8 mouse cellular contexts compared by ENCODE assay signal in the genomic region with DNA sequence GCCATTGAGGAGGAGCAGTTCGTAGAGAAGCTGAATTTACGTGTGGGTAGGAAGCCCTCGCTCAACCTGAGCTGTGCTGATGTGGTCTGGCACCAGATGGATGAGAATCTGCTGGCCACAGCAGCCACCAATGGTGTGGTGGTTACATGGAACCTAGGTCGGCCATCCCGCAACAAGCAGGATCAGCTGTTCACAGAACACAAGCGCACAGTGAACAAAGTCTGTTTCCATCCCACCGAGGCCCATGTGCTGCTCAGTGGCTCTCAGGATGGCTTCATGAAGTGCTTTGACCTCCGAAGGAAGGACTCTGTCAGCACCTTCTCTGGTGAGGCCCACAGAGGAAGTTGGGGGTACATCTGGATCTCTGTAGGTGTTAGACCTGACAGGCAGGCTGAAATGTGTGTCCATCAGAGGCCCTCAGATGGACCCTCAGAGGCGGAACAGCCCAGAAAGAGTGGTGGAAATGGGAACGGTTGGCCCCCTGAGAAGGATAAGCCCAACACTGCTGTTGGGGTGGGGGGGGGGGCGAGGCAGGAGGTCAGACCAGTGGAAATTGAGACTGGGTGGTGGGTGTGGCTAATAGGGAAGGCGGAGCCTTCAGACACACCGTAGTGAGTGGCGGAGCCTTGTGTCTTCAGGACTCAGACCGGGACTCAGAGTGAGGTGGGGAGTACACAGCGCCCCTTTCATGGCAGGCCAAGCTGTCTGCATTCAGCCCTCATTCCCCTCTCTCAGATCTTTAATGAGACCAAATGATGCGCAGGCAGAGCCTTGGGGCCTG. TPM values are rescaled to one million over a fixed set of nuclear protein-coding genes. Genes with fewer than 3 reads are reported as not detected.
DNase-seq lines count a peak whose midpoint lies in the region; ATAC-seq lines count a peak whose summit lies in the region.

No protein-coding gene starts in this region.

- peaks cover 30% of the 10 kb centered on the region for H3K27me3 ChIP-seq in lung, embryonic 15.5 days
- H3K27me3 ChIP-seq in embryonic facial prominence, embryonic 15.5 days, result peaks cover 19% of the 10 kb centered on the region
- peaks cover 27% of the 10 kb centered on the region for H3K27me3 ChIP-seq in limb, embryonic 12.5 days
- H3K27me3 ChIP-seq in neural tube, embryonic 15.5 days (replicated peaks), result peaks cover 8% of the 10 kb centered on the region

- H3K4me1 ChIP-seq in lung, embryonic 15.5 days, result peaks cover 29% of the 10 kb centered on the region
- H3K4me1 ChIP-seq in embryonic facial prominence, embryonic 15.5 days, result peaks cover 48% of the 10 kb centered on the region
- H3K4me1 ChIP-seq in limb, embryonic 12.5 days (replicated peaks), result peaks cover 29% of the 10 kb centered on the region
- peaks cover 58% of the 10 kb centered on the region for H3K4me1 ChIP-seq in neural tube, embryonic 15.5 days

- H3K36me3 ChIP-seq in lung, embryonic 15.5 days, result peaks cover 19% of the 10 kb centered on the region
- H3K36me3 ChIP-seq in embryonic facial prominence, embryonic 15.5 days, result peaks cover 21% of the 10 kb centered on the region
- H3K36me3 ChIP-seq in limb, embryonic 12.5 days, result peaks cover 29% of the 10 kb centered on the region
- peaks cover 32% of the 10 kb centered on the region for H3K36me3 ChIP-seq in neural tube, embryonic 15.5 days

- no peak for DNase-seq in lung, postnatal 25 days (ENCODE audit: low spot score)
- no peak for DNase-seq in cerebellum, adult 9-10 months
- no peak for DNase-seq in adrenal gland, postnatal 10 days
- no peak for DNase-seq in ovary, adult 18-20 months (ENCODE audit: low spot score)

- 62% methylated on average over 16 of the region's 17 CpGs for WGBS in lung, embryonic 15.5 days
- 75% methylated on average over 16 of the region's 17 CpGs for WGBS in embryonic facial prominence, embryonic 15.5 days
- WGBS in limb, embryonic 12.5 days, result 74% methylated on average over 17 of the region's 17 CpGs
- WGBS in neural tube, embryonic 15.5 days, result 75% methylated on average over 17 of the region's 17 CpGs

- peak overlapping the region; percentile 47 for H3K9ac ChIP-seq in lung, embryonic 15.5 days
- peak overlapping the region; percentile 74; the same call in 1 of the 2 replicates for H3K9ac ChIP-seq in embryonic facial prominence, embryonic 15.5 days
- peak overlapping the region; percentile 55 for H3K9ac ChIP-seq in limb, embryonic 12.5 days (replicated peaks)
- H3K9ac ChIP-seq in neural tube, embryonic 15.5 days (replicated peaks), result peak overlapping the region; percentile 81

- ATAC-seq in lung, embryonic 15.5 days (ENCODE audit: borderline replicate concordance, extremely low read depth, low FRiP score, low TSS enrichment), result no peak
- no peak for ATAC-seq in embryonic facial prominence, embryonic 15.5 days (ENCODE audit: insufficient number of reproducible peaks, low FRiP score, low TSS enrichment, low read depth)
- ATAC-seq in limb, embryonic 12.5 days (ENCODE audit: insufficient number of reproducible peaks, insufficient read depth, low FRiP score, low TSS enrichment, low read depth), result no peak
- no peak for ATAC-seq in neural tube, embryonic 15.5 days (ENCODE audit: low FRiP score)

- H3K4me2 ChIP-seq in lung, embryonic 15.5 days, result peak overlapping the region; percentile 74
- peak overlapping the region; percentile 94 for H3K4me2 ChIP-seq in embryonic facial prominence, embryonic 15.5 days (replicated peaks)
- peak overlapping the region; percentile 83 for H3K4me2 ChIP-seq in limb, embryonic 12.5 days
- peak overlapping the region; percentile 98 for H3K4me2 ChIP-seq in neural tube, embryonic 15.5 days

- H3K4me3 ChIP-seq in lung, embryonic 15.5 days, result peak overlapping the region; percentile 51
- H3K4me3 ChIP-seq in embryonic facial prominence, embryonic 15.5 days (replicated peaks), result peak overlapping the region; percentile 69
- peak overlapping the region; percentile 53 for H3K4me3 ChIP-seq in limb, embryonic 12.5 days (replicated peaks)
- H3K4me3 ChIP-seq in neural tube, embryonic 15.5 days (replicated peaks), result peak overlapping the region; percentile 65

- H3K9me3 ChIP-seq in lung, embryonic 15.5 days, result no peaks in the 10 kb centered on the region
- H3K9me3 ChIP-seq in embryonic facial prominence, embryonic 15.5 days (replicated peaks), result no peaks in the 10 kb centered on the region
- no peaks in the 10 kb centered on the region for H3K9me3 ChIP-seq in limb, embryonic 12.5 days
- H3K9me3 ChIP-seq in neural tube, embryonic 15.5 days (replicated peaks), result no peaks in the 10 kb centered on the region

- no peak overlapping the region for H3K27ac ChIP-seq in lung, embryonic 15.5 days
- no peak overlapping the region for H3K27ac ChIP-seq in embryonic facial prominence, embryonic 15.5 days (replicated peaks)
- no peak overlapping the region for H3K27ac ChIP-seq in limb, embryonic 12.5 days
- 0 out of 2 replicates have a peak overlapping the region, but pooled peaks have one; percentile 83 for H3K27ac ChIP-seq in neural tube, embryonic 15.5 days (replicated peaks)

RNA-seq across cellular contexts. Expression of a gene that starts 1.1 kb away (rescaled TPM):
- 25.2 and 26.5 TPM in 2 replicates for polyA plus RNA-seq in lung, embryonic 15.5 days (2015; fragmentation: Nextera tagmentation; extraction: Ambion mirVana)
- polyA plus RNA-seq in embryonic facial prominence, embryonic 15.5 days (2015; fragmentation: Nextera tagmentation; extraction: Ambion mirVana), result 24.7 and 27.1 TPM in 2 replicates
- polyA plus RNA-seq in limb, embryonic 12.5 days (2016; fragmentation: Nextera tagmentation; extraction: Ambion mirVana), result 28.4 and 30.9 TPM in 2 replicates
- polyA plus RNA-seq in neural tube, embryonic 15.5 days (2015; fragmentation: Nextera tagmentation; extraction: Ambion mirVana), result 26.5 and 29.9 TPM in 2 replicates
- total RNA-seq in adrenal gland, postnatal 10 days (2021), result 10 to 100 TPM; 17.6 to 23.1 TPM

RNA-seq across cellular contexts. Expression of a gene that starts 4.1 kb away (rescaled TPM):
- 50.7 and 51.5 TPM in 2 replicates for polyA plus RNA-seq in lung, embryonic 15.5 days (2015; fragmentation: Nextera tagmentation; extraction: Ambion mirVana)
- 44.9 and 46.2 TPM in 2 replicates for polyA plus RNA-seq in embryonic facial prominence, embryonic 15.5 days (2015; fragmentation: Nextera tagmentation; extraction: Ambion mirVana)
- 56.4 and 63.4 TPM in 2 replicates for polyA plus RNA-seq in limb, embryonic 12.5 days (2016; fragmentation: Nextera tagmentation; extraction: Ambion mirVana)
- polyA plus RNA-seq in neural tube, embryonic 15.5 days (2015; fragmentation: Nextera tagmentation; extraction: Ambion mirVana), result 48.5 and 49.8 TPM in 2 replicates
- total RNA-seq in adrenal gland, postnatal 10 days (2021), result 10 to 100 TPM; 54.9 to 62.3 TPM

RNA-seq across cellular contexts. Expression of a gene that starts 8.7 kb away (rescaled TPM):
- 349 and 363 TPM in 2 replicates for polyA plus RNA-seq in lung, embryonic 15.5 days (2015; fragmentation: Nextera tagmentation; extraction: Ambion mirVana)
- polyA plus RNA-seq in embryonic facial prominence, embryonic 15.5 days (2015; fragmentation: Nextera tagmentation; extraction: Ambion mirVana), result 343 and 364 TPM in 2 replicates
- polyA plus RNA-seq in limb, embryonic 12.5 days (2016; fragmentation: Nextera tagmentation; extraction: Ambion mirVana), result 313 TPM in 2 replicates
- polyA plus RNA-seq in neural tube, embryonic 15.5 days (2015; fragmentation: Nextera tagmentation; extraction: Ambion mirVana), result 380 TPM in 2 replicates
- 100 to 1,000 TPM; 138 to 157 TPM for total RNA-seq in adrenal gland, postnatal 10 days (2021)

RNA-seq across cellular contexts. Expression of a gene that starts 12.5 kb away (rescaled TPM):
- polyA plus RNA-seq in lung, embryonic 15.5 days (2015; fragmentation: Nextera tagmentation; extraction: Ambion mirVana), result 0.82 and 1.2 TPM in 2 replicates
- 2.7 and 3.2 TPM in 2 replicates for polyA plus RNA-seq in embryonic facial prominence, embryonic 15.5 days (2015; fragmentation: Nextera tagmentation; extraction: Ambion mirVana)
- polyA plus RNA-seq in limb, embryonic 12.5 days (2016; fragmentation: Nextera tagmentation; extraction: Ambion mirVana), result 1.4 and 1.7 TPM in 2 replicates
- polyA plus RNA-seq in neural tube, embryonic 15.5 days (2015; fragmentation: Nextera tagmentation; extraction: Ambion mirVana), result 45.9 and 56.9 TPM in 2 replicates
- total RNA-seq in adrenal gland, postnatal 10 days (2021), result 10 to 100 TPM; 11.9 to 14.6 TPM

RNA-seq across cellular contexts. Expression of a gene that starts 15.7 kb away (rescaled TPM):
- 0.88 and 1.6 TPM in 2 replicates for polyA plus RNA-seq in lung, embryonic 15.5 days (2015; fragmentation: Nextera tagmentation; extraction: Ambion mirVana)
- 3.8 and 4.0 TPM in 2 replicates for polyA plus RNA-seq in embryonic facial prominence, embryonic 15.5 days (2015; fragmentation: Nextera tagmentation; extraction: Ambion mirVana)
- polyA plus RNA-seq in limb, embryonic 12.5 days (2016; fragmentation: Nextera tagmentation; extraction: Ambion mirVana), result 2.2 and 2.4 TPM in 2 replicates
- polyA plus RNA-seq in neural tube, embryonic 15.5 days (2015; fragmentation: Nextera tagmentation; extraction: Ambion mirVana), result 31.3 and 40.9 TPM in 2 replicates
- 10 to 100 TPM; 11.6 to 14.5 TPM for total RNA-seq in adrenal gland, postnatal 10 days (2021)
